Mouse (Mus musculus) midbrain, postnatal 0 days (tissue): ENCODE results near the gene E130218I03Rik. TPM values are rescaled to one million over a fixed set of nuclear protein-coding genes. Genes with fewer than 3 reads are reported as not detected.
A peak's percentile ranks its signal among the peaks of the same experiment; 100 is the strongest.

ENCODE experiments used
- ATAC-seq: fragments of 200-750 bp; cut with Nextera tagmentation; 2 replicates; pipeline ENCODE4 v1.8.0; 2017; ENCODE audit warnings: moderate number of reproducible peaks, mild to moderate bottlenecking, moderate TSS enrichment, moderate library complexity; ENCODE audit not compliant: low FRiP score
- DNase-seq: peaks from one replicate; pipeline ENCODE4 v3.0.0-alpha.2; 2015; ENCODE audit warnings: low spot score
- H3K27ac ChIP-seq: fragments of 300-500 bp; sonication (generic); 2 replicates; pipeline ENCODE4 v1.5.1; 2014; ENCODE audit warnings: low read depth, mild to moderate bottlenecking, low read length, mixed read lengths
- H3K27me3 ChIP-seq: fragments of 300-500 bp; sonication (generic); 2 replicates; pipeline ENCODE4 v1.6.1; 2014; ENCODE audit warnings: low read length, control low read depth, mixed read lengths; ENCODE audit not compliant: insufficient read depth
- H3K36me3 ChIP-seq: fragments of 300-500 bp; sonication (generic); 2 replicates; pipeline ENCODE4 v1.6.1; 2014; ENCODE audit warnings: low read length, control low read depth, mixed read lengths; ENCODE audit not compliant: insufficient read depth
- H3K4me1 ChIP-seq: fragments of 300-500 bp; sonication (generic); 2 replicates; pipeline ENCODE4 v1.6.1; 2014; ENCODE audit warnings: mild to moderate bottlenecking, control low read depth, antibody characterized with exemption, low read length, mixed read lengths; ENCODE audit not compliant: insufficient read depth
- H3K4me2 ChIP-seq: fragments of 300-500 bp; sonication (generic); 2 replicates; pipeline ENCODE4 v1.6.1; 2014; ENCODE audit warnings: low read depth, mild to moderate bottlenecking, low read length, mixed read lengths; ENCODE audit not compliant: poor library complexity, severe bottlenecking
- H3K4me3 ChIP-seq: fragments of 300-500 bp; sonication (generic); 2 replicates; pipeline ENCODE4 v1.5.1; 2014; ENCODE audit warnings: low read depth, mild to moderate bottlenecking, low read length, moderate library complexity
- H3K9ac ChIP-seq: fragments of 300-500 bp; sonication (generic); replicated peaks from 2 replicates; pipeline ENCODE4 v1.6.1; 2014; ENCODE audit warnings: mild to moderate bottlenecking, low read length, moderate library complexity, mixed read lengths; ENCODE audit not compliant: poor library complexity, severe bottlenecking
- H3K9me3 ChIP-seq: fragments of 300-500 bp; sonication (generic); 2 replicates; pipeline ENCODE4 v1.6.1; 2016; ENCODE audit warnings: low read length, control low read depth
- CTCF ChIP-seq: IDR thresholded peaks from 2 replicates; pipeline ENCODE4 v1.5.1; 2016; ENCODE audit warnings: antibody characterized with exemption, mild to moderate bottlenecking
- WGBS: fragments of 180-500 bp; shearing (Covaris S2); extraction: QIAGEN DNeasy Blood & Tissue Kit; methylation state at CpG from one replicate; pipeline ENCODE4 v1.1.7; 2014; 5-methylcytosine and 5-hydroxymethylcytosine counted together
- polyA plus RNA-seq: library from polyadenylated mRNA; unstranded; fragments of >200 nt; fragmentation: Nextera tagmentation; extraction: Ambion mirVana; gene quantifications from 2 replicates; pipeline ENCODE4 v1.2.1, GENCODE M21; 2015
- total RNA-seq: library from RNA; depleted of rRNA; stranded (reverse); fragments of >200 nt; gene quantifications from 2 replicates; pipeline ENCODE4 v1.2.3, GENCODE M21; 2014; rRNA removed

Gene E130218I03Rik
- total RNA-seq (not detected in 2 replicates), polyA plus RNA-seq (0.31 and 0.49 TPM in 2 replicates)

DNA sequence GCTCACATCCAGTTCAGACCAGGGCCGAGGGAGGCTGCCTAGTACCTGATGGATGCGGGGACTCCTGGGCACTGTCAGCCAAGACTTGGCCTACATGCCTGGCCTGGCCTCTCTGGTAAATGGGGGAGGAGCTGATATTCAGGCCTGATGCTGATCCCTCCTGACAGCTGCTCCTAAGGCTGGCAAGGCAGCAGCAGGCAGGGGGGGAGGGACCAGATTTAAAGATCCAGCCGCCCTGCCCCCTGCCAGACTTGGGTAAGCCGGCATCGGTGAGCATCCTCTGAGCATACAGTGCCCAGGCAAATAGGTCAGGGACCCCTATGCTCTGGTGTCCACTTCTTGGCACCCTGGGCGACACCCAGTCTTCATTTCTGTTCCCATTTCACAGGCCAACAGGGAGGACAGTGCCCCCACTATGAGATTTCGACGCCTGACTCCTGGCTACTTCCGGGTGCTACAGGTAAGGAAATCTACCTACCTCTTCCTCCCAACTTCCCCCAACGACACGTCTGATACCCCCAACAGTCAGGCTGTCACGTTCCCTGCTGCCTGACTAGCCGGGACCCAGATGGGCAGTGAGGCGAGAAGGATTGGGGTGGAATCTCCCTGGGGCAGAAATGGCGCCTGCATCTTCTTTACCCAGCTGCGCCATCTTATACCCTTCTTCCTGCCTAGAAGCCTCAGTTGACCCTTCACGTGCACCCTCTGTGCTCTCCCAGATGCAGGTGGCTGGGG is at the start of gene E130218I03Rik:
E130218I03Rik (plus strand) TSS at position 147 of the 735 bp plus-strand sequence.
- H3K4me2 ChIP-seq = peak within 1 kb of the TSS; percentile 97
- no peak within 1 kb of the TSS for H3K27ac ChIP-seq
- peaks cover 11% of the 10 kb centered on the region for H3K27me3 ChIP-seq
- ATAC-seq = no peak
- peak; percentile 34 for DNase-seq
- WGBS = 90% methylated on average over 17 of the region's 17 CpGs
- peaks cover 9% of the 10 kb centered on the region; the same call in 1 of the 2 replicates for H3K4me1 ChIP-seq
- H3K4me3 ChIP-seq = peak within 1 kb of the TSS; percentile 67; the same call in 1 of the 2 replicates
- H3K9ac ChIP-seq = 0 out of 2 replicates have a peak within 1 kb of the TSS, but pooled peaks have one; percentile 68
- TF ChIP-seq CTCF = no peak
- H3K9me3 ChIP-seq = no peaks in the 10 kb centered on the region
- no peaks in the 10 kb centered on the region for H3K36me3 ChIP-seq

DNA sequence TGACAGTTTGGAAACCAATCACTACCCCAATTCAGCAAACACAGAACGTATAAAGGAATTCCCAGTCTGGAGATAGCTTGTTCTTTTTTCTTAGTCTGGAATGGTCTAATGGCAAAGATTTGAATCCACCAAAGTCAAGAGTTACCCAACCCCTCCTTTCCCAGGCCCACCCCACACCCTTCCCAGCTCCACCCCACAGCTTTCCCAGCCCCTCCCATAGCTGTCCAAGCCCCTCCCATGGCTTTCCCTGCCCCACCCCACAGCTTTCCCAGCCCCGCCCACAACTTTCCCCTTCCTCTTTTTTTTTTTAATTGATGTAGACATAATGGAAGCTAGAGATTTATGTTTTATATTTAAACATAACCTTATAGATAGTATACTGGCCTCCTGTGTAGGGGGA is 44.1 kb upstream of the E130218I03Rik start:
- Histone ChIP-seq H3K27me3 (no peaks in the 10 kb centered on the region), H3K9me3 (no peaks in the 10 kb centered on the region), H3K27ac (no peak overlapping the region), H3K4me1 (no peaks in the 10 kb centered on the region), H3K4me3 (no peak overlapping the region), H3K9ac (no peak overlapping the region), H3K36me3 (no peaks in the 10 kb centered on the region), H3K4me2 (no peak overlapping the region)
- WGBS = 86% methylated on average over 2 of the region's 2 CpGs
- TF ChIP-seq CTCF = no peak
- no peak for ATAC-seq
- DNase-seq = no peak

DNA sequence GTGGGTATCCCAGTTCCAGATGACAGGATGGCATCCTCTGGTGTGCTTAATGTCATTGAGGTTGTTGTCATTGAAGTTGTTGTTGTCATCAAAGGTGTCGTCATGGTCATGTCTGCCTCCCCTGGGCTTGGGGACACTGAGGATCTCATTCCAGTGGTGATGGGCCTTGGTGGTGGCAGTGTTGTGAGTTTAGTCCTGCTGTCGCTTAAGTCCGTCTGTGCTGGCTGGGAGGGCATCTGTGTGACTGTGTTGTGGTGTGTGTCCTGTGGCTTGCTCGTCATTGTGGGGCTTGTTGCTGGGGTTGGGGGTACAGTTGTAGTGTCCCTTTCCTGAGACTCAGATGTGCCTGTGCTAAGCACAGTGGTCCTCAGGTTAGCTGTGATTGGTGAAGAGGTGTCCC is 40.6 kb upstream of the E130218I03Rik start, which contains the start of gene Gm7534:
Gm7534 (minus strand) TSS at position 101 of the 400 bp plus-strand sequence.
- Histone ChIP-seq H3K36me3 (no peaks in the 10 kb centered on the region), H3K9ac (no peak within 1 kb of the TSS), H3K9me3 (no peaks in the 10 kb centered on the region), H3K27ac (no peak within 1 kb of the TSS), H3K4me1 (no peaks in the 10 kb centered on the region), H3K4me2 (no peak within 1 kb of the TSS), H3K27me3 (no peaks in the 10 kb centered on the region), H3K4me3 (no peak within 1 kb of the TSS)
- WGBS = 91% methylated on average over 4 of the region's 4 CpGs
- no peak for TF ChIP-seq CTCF
- DNase-seq (no peak), ATAC-seq (no peak)

DNA sequence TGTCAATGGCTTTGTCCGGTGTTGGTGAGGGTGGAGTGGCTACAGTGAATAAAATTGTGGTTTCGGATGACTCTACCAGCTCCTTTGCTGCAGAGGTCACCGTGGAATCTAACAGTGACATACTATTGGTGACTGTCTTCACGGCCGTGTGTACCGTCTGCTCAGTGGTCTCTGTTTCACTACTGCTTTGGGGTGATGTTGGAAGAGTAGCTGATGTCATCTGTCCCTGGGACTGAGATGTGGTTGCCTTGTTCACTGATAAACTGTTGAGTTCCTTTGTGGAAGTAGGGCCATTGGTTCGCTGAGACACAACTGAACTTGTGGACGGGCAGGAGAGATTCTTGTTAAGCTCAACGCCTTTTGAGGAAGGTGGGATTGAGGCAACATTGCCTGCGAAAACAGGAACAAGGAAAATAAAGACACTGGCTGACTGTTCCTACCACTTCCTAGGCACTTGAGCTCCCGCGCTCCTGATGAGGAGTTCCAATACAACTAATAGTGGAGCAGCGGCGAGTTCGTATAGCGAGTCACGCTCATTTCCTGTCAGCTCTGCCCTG is 40.0 kb upstream of the E130218I03Rik start:
- 93% methylated on average over 17 of the region's 17 CpGs for WGBS
- Histone ChIP-seq H3K27me3 (no peaks in the 10 kb centered on the region), H3K4me1 (no peaks in the 10 kb centered on the region), H3K4me2 (no peak overlapping the region), H3K27ac (no peak overlapping the region), H3K9me3 (no peaks in the 10 kb centered on the region), H3K9ac (no peak overlapping the region), H3K36me3 (no peaks in the 10 kb centered on the region), H3K4me3 (no peak overlapping the region)
- TF ChIP-seq CTCF = no peak
- ATAC-seq = no peak
- no peak for DNase-seq

DNA sequence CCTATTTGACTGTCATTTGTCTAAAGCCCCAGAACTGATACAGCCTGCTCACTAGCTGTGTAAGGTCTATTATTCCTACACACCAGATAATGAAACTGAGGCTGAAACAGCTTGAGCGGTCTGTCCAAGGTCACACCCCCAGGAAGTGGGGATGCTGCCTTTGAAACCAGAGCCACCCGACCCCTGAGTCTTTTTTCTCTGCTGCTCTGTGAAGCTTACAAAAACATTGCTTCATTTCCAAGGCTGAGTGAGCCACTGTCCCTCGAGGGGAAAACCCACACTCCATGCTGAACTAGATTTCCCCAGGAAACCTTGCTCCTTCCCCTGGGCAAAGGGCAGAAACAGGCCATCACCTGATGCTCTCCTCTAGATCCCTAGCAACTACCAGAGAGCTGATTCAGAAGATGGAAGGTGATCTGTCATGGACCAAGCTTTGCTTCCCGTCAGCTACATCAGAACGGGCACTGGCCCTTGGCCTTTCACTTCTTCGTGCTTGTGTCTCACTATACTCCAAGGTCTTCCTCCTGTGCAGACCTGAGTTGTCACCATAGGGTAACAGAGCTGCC is 36.9 kb upstream of the E130218I03Rik start:
- no peak overlapping the region for H3K4me2 ChIP-seq
- no peaks in the 10 kb centered on the region for H3K36me3 ChIP-seq
- DNase-seq (no peak), ATAC-seq (no peak)
- H3K27me3 ChIP-seq = no peaks in the 10 kb centered on the region
- no peak overlapping the region for H3K27ac ChIP-seq
- whole genome bisulfite sequencing = 67% methylated on average over 6 of the region's 6 CpGs
- H3K9ac ChIP-seq = no peak overlapping the region
- TF ChIP-seq CTCF = no peak
- no peak overlapping the region for H3K4me3 ChIP-seq
- no peaks in the 10 kb centered on the region for H3K4me1 ChIP-seq
- H3K9me3 ChIP-seq = no peaks in the 10 kb centered on the region
